Mouse (Mus musculus): ENCODE data around the gene Fgf9. TPM values are rescaled to one million over a fixed set of nuclear protein-coding genes. Genes with fewer than 3 reads are reported as not detected.

Gene Fgf9
- total RNA-seq, 2 experiments from 2014 or later: 0.64 to 1.0 TPM

- intact Hi-C loops (cut with DNase I; ENCODE audit: low total_unique reads): loop anchor here (5.0 kb wide), 1 partner anchor 1593 kb away; no protein-coding TSS in a partner anchor
- no peak for DNase-seq
Measured at GRCm38 (mm10) chr14:58079471-58079870, 9.1 kb downstream of the Fgf9 start.

GRCm38 (mm10) chr14:58081955-58082354 lies 11.6 kb downstream of the Fgf9 start:
- intact Hi-C loops (cut with DNase I; ENCODE audit: low total_unique reads): no loop called here
- no peak for DNase-seq

DNA sequence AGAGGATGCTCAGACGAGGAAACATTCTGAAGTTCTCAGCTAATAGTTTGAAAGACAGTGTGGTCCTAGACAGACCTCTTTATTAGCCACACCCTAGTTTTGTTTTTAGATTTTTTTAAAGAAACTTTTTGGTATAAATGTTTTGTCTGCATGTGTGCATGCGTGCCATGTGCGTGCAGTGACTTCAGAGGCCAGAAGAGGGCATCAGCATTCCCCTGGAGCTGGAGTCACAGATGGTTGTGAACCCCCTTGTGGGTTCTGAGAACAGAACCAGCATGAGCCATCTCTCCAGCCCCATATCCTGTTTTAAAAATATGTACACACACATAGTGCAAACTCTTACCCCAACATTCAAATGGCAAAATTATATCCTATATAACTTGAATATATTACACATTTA lies 13.9 kb downstream of the Fgf9 start:
- intact Hi-C loops (cut with DNase I; ENCODE audit: low total_unique reads): no loop called here
- DNase-seq: no peak

- intact Hi-C loops (cut with DNase I; ENCODE audit: low total_unique reads): no loop called here
- no peak for DNase-seq
Measured at GRCm38 (mm10) chr14:58087326-58087725, 17.0 kb downstream of the Fgf9 start.

DNA sequence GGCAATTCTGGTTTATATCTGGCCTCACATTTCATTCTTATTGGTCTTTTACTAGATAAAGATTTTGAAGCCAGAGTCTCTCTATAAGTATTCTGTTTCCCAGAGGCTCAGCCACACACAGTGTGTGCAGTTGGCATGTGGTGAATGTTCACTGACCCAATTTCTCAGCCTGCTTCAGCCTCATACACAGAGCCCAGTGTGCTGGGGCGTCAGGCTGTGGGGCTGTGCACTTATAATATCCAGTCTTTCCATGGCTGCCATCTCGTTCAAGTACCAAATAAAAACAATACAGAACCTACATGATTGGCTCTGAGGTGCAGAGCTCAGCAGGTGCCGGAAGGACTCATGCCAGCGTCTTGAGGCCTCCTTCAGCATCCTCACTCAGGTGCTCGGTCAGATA lies 19.1 kb downstream of the Fgf9 start:
- intact Hi-C loops (cut with DNase I; ENCODE audit: low total_unique reads): no loop called here
- DNase-seq: no peak

DNA sequence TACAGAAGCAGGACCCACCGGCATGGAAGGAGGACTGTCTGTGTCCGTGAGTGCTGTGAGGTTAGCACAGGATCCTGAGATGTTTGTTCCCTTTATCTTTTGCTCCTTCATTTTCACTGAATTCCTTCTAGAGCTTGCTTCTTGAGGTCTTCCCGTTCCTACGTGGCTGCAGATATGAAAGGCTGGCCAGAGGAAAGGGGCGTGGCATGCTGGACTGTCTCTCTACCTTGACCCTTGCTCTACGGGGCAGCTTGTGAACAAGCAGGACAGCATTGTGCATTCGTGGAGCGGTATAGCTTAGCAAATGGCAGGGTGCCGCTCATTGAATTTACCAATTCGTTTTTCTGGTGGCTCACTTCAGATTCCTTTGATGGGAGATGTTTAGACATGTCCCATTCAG lies 21.0 kb downstream of the Fgf9 start:
- intact Hi-C loops (cut with DNase I; ENCODE audit: low total_unique reads): no loop called here
- no peak for DNase-seq

DNA sequence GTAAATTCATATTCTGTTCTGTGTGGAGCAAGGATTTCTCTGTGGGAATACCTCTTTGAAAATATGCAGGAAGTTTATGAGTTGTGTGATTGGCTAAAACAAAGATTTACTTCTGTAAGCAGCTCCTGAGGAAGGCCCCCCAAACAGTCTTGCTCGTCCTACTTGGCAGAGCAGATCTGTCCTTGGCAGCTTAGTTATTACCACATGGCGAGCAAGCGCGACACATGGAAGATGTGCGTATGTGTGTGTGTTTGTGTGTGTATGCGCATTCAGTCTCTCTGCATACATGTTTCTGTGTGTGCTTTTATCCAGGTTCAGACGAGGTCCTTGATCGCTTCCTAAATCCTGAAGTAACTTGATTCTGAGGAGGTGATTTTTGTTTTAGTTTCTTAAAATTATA lies 29.3 kb downstream of the Fgf9 start:
- DNase-seq: no peak
- intact Hi-C loops (cut with DNase I; ENCODE audit: low total_unique reads): no loop called here

- no peak for DNase-seq
- intact Hi-C loops (cut with DNase I; ENCODE audit: low total_unique reads): no loop called here
Measured at GRCm38 (mm10) chr14:58101298-58101697, 31.0 kb downstream of the Fgf9 start.

- DNase-seq: no peak
- intact Hi-C loops (cut with DNase I; ENCODE audit: low total_unique reads): no loop called here
Measured at GRCm38 (mm10) chr14:58104266-58104665, 33.9 kb downstream of the Fgf9 start.

GRCm38 (mm10) chr14:58105596-58105995 lies 35.2 kb downstream of the Fgf9 start:
- intact Hi-C loops (cut with DNase I; ENCODE audit: low total_unique reads): no loop called here
- no peak for DNase-seq

GRCm38 (mm10) chr14:58109601-58110000 lies 39.3 kb downstream of the Fgf9 start:
- DNase-seq: no peak
- intact Hi-C loops (cut with DNase I; ENCODE audit: low total_unique reads): no loop called here

DNA sequence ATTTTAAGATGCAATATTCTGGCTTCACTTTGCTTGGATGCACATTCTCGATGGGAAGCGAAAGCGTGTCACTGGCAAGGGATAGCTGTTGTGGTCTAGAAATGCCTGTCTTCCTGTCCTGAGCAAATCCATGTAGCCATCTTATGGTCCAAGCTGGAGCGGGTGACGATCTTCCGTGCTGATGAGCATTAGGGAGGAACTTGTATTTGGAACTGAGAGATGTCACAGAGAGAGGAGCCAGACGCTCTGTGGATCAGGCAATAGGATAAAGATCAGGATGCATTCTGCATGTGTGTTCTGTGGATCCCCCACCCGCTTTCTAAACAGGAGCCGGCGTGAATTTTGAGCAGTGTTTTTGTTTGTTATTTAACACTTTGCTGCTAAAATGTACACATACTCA lies 41.2 kb downstream of the Fgf9 start:
- intact Hi-C loops (cut with DNase I; ENCODE audit: low total_unique reads): no loop called here
- no peak for DNase-seq

DNA sequence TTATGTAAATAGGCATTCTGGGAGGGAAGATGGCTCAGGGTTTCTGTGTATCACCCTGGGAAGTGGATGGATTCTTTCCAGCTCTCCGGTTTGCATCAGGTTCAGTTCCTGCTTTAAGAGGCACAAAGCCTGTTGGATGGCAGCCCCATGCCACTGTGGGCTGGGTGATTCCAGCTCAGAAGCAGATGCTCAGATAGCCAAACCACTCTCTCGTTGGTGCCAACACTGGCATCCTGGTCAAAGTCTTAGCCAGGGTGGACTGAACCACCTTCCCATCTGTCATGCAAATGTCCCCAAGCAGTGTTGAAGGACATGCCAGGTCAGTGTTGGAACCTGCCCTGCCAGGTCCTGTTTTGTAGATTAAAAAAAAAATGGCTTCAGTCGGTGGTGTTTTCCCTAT lies 42.0 kb downstream of the Fgf9 start:
- intact Hi-C loops (cut with DNase I; ENCODE audit: low total_unique reads): no loop called here
- no peak for DNase-seq

- no peak for DNase-seq
- intact Hi-C loops (cut with DNase I; ENCODE audit: low total_unique reads): no loop called here
Measured at GRCm38 (mm10) chr14:58113180-58113579, 42.8 kb downstream of the Fgf9 start.

- intact Hi-C loops (cut with DNase I; ENCODE audit: low total_unique reads): no loop called here
- DNase-seq: no peak
Measured at GRCm38 (mm10) chr14:58114146-58114545, 43.8 kb downstream of the Fgf9 start.

DNA sequence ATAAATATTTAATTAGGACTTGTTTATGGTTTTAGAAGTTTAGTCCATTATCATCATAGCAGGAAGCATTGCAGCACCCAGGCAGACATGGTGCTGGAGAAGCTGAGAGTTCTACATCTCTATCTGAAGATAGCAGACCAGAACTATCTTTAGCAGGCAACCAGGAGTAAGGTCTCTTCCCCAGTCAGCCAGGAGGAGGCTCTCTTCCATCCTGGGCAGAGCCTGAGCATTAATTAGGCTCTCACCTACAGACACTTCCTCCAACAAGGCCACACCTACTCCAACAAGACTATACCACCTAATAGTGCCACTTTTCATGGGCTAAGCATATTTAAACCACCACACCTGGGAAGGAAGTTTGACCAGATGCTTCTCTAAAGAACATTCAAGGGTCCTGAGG lies 54.3 kb downstream of the Fgf9 start:
- no peak for DNase-seq
- intact Hi-C loops (cut with DNase I; ENCODE audit: low total_unique reads): no loop called here

DNA sequence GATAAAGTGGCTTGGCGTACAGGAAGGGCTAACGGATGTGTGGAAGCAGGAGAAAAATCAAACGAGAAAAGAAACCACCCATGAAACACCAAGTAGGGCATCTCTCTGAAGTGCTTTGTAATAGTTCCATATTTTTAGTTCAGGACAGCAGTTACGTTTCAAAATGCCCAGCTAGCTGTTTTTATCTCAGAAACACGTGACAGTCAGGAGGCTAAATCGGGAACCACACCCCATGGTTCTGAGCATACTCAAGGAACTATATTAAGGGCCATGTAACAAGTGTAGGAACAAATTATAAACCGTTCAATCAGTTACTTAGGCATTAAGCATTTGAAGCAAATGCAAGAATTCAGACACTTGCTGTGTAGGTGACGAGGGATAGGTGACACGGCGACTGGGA lies 56.2 kb downstream of the Fgf9 start:
- intact Hi-C loops (cut with DNase I; ENCODE audit: low total_unique reads): no loop called here
- no peak for DNase-seq

DNA sequence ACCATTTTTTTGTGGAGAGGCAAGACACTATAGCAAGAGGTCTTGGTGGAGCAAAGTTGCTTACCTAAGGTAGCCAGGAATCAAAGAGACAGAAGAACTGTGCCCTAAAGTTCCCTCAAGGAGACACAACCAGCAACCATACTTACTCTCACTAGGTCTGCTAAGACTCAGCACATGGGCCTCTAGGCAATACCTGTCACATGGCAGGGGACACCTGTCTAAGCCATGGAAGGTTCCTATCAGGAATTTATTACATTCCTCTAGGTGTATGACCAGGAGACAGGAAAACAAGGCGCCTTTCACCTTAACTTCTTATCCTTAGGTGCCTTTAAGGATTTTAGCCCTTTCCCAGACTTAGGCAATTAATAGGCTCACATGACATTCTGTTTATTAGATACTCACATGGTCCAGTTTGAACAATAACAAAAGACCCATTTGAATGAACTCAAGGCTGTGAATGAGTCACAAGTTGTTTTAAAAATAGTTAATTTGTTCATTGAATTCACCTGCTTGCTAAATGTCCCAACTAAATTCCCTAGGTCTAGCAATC lies 69.2 kb downstream of the Fgf9 start:
- intact Hi-C loops (cut with DNase I; ENCODE audit: low total_unique reads): no loop called here

GRCm38 (mm10) chr14:58149637-58150470 lies 79.5 kb downstream of the Fgf9 start:
- DNase-seq: no peak
- intact Hi-C loops (cut with DNase I; ENCODE audit: low total_unique reads): no loop called here

More for the DNA sequence above, 69.2 kb downstream of the Fgf9 start:
- DNase-seq: no peak

- intact Hi-C loops (cut with DNase I; ENCODE audit: low total_unique reads): no loop called here
- DNase-seq: no peak
Measured at GRCm38 (mm10) chr14:58150471-58150855, 80.1 kb downstream of the Fgf9 start.

DNA sequence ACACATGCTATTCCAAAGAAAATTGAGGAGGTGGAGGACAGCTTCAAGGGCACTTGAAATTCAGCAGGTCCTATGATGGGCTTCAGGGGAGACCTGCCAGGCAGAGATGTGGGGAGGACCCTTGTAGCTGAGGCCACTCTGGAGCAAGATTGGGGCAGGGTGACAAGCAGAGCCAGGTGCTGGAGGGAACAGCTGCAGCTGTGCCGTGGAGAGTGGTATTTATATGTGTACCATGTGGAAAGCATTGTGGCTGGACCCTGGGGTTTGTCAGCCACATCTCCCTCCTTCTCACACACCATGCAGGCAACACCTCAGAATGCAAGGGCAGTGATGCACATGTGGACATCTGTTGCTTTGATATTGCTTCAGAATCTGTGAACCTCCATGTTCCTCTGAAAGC lies 81.8 kb downstream of the Fgf9 start:
- no peak for DNase-seq
- intact Hi-C loops (cut with DNase I; ENCODE audit: low total_unique reads): no loop called here

Measured in gastrocnemius, postnatal 14 days (tissue).